Mouse (Mus musculus) cerebellum, adult 9-11 months (tissue): ENCODE results near the gene Ripk1.

ENCODE experiments used
- DNase-seq: peaks from one replicate; pipeline ENCODE4 v3.0.0; 2022

The Ripk1 gene

DNA sequence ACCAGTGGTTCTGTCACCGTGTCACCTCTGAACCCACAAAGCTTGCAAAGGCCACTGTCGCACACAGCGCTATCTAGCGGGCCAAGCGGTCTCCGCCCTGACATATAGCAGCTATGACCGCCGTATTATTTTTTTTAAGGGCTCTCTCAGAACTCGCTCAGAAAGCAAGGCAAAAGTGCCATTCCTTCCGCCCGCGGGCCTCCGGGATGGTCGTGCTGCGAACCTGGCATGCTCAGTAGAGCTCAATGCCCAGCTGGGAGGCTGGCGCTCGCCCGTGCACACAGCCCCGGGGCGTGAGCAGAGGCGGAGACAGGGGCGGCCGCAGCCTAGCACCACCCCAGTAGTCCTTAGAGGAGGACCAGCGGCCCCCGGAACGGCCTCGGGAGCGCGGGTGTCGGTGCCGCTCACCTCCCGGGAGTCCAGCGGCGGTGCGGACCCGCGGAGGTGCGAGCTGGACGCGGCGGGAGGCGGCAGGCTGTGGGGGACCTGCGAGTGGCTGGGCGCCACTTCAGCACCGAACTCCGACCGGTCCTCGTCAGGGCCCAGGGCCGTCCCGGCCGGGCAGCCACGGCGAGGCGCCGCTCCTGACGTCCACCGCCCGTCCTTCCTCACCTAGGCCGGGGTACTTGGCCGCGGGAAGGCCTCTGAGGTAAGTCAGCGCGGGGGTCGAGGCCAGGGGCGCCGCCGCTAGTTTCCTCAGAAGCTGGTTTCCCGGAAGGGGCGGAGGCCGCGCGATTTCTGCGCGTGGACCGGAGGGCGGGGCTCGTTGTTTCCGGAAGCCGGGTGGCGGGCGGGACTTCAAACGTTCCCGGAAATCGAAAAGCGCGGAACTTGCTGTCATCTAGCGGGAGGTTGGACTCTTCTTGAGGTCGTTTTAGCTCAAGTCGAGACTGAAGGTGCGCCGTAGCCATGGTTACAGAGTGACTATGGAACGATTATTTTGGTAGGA is at the start of gene Ripk1, which contains the start of gene Serpinb6a:
TSS of gene Ripk1 (plus strand) at position 306 of the 949 bp plus-strand sequence.
TSS of gene Serpinb6a (minus strand) at position 737 of the 949 bp plus-strand sequence.
- peak; percentile 89 for DNase-seq

DNA sequence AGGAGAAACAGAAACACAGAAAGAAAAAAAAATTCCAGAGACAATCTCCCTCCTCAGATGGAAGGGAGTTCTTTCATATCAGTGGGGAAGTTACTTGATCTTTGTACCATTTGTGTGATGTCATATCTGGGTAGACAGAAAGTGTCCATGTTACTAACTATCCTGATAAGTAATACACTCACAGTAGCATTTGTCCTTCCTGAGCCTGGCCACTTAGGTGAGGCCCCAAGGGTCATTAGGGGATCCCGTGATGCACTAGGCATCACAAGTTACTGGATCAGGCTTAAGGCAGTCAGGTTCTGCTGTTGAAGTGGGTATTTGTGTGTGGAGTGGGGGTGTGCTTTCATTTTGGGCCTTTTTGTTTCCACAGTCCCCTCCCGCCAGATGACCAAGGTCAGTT is 49.2 kb upstream of the Ripk1 start:
- no peak for DNase-seq

DNA sequence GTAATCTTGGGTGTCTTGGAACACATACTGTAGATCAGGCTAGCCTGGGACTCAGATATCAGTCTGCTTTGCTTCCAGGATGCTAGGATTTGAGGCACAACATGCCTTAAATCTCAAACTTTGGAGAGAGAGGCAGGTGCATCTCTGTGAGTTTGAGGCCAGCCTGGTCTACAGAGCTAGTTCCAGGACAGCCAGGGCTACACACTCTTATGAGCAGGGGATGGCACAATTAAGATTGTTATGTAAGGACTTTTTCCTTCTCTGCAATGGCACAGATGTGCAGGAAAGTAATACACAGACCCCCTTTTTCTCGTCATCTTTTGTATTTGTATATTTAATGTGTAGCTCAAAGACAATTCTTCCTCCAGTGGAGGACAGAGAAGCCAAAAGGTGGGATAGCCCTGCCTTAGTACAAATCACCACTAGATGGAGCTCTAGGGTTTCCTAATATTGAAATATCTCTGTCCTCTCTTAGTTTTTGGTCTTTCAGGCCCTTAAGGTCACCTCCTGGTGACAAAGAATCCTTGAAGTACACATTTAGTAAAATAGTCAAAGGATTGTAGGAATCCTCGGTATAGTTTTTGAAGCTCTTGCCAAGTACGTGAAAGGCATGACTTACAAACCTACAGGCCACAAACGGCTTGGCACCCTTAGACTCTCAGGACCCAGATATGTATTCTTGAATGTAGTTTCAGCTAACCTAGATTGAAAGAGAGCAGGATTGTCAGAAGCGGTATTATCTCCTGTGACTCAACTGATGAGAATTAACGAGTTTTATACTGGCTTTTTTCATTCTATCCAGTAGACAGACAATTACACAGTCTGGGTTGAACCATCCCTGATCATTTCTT is 45.4 kb upstream of the Ripk1 start:
- peak; percentile 18 for DNase-seq

DNA sequence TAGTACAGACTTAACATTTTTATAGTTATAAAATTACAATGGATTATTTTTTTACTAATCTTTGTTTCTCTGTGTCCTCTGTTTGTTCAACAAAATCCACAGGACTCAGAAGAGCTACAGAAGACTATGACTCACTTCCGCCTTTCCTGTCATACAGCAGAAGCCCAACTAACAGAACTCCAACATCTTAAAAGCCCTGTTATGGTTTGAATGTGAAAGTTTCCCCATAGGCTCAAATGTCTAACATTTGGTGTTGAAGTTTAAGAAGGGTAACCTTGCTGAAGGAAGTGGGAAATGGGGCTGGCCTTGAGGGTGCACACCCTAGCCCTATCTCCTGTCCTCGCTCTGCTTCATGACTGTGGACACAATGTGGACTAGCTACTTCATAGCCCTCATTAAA is 42.4 kb upstream of the Ripk1 start:
- DNase-seq: no peak

DNA sequence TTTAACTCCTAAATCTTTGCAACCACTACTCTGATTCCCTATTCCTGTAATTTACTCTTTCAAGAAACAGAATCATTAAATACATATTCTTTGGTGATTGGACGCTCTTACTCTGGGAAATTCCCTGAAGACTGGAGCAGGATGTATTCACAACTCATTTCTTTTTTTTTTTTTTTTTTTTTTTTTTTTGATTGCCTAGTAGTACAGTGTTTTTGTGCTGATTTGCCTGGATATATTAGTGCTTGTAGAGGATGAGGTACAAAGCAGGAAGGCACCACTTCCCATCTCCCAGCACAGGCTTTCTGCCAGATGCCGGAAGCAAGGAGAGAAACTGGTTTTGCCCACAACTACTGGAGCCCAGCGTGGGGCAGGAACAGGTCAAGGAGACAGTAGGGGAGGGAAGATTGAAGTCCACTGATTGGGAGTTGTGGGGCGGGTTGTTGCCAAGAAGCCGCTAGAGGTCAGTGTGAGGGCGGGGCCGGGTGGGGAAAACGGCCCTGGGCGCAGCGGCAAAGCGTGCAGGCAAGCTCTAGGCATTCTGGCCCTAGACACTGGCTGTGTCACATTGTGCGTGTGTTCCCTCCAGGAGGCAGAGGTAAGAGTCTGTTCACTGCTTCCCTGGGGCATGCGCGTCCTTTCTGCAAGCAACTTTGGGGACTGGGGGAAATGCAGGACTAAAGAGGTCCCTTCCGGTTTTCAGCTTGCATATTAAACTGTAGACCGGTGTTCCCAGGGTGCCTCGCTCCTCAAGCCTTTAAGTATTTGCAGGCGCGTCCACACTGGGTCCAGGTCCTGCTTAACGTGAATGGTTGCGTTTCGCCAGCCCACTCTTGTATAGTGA is 37.7 kb upstream of the Ripk1 start, which contains the start of gene Nqo2:
TSS of gene Nqo2 (plus strand) at position 482 of the 841 bp plus-strand sequence.
- peak; percentile 70 for DNase-seq

DNA sequence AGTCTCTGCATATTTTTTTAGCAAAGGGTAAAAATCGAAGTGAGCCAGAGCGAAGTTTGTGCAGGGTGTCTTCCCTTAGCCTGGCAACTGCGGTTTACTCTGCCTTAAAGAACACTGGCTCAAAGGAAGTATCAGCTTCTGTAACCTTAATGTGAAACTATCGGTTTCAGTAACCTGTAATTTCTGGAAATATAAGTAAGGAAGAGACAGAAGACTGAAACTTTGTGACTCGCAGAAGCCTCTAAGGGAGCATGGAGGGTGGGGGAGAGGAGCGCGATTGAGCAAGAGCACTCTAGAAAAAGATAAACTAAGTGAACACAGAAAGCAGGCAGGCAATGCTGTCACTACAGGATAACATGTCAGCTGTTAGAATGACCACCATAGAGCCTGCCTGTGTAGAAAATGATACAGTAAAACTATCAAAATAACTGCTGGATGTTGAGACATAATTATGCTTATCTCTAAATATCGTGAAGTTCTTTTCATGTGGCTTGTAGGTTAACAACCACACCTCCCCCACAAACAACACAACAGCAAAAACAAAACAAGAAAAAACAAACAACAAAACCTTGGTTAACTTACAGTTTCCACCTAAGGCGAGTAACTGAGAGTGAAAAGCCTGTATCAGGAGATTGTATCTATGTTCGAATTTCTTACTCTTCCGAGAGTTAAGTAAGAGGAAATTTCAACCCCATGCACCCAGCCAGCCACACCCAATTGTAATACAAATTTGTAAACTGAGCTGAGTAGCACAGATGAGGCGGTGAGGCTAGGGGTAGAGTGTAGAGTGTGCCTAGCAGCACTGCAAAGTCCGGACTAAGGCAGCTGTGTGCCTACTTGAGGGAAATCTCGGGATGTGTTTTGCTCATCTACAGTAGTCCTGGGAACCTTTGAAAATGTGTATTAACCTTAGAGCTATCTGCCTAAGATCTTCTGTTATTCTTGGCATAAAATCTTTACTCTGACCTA is 36.8 kb upstream of the Ripk1 start:
- DNase-seq: no peak

DNA sequence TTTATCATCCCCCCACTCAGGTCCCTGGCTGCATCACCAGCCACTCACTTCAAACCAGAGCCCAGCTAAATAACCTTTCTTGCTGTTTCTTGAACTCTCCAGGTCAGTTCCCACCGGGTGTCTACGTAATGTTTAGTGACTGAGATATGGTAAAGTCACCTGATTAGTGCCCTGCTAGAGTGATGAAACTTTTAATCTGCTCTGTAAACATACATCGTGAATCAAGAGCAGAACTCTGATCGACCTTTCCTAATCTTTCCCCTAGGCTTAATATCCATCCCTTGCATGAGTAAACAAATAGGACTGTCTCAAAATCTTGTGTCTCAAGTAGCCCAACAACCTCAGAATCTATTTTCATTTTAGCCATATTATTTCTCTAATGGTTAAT is 36.1 kb upstream of the Ripk1 start:
- no peak for DNase-seq

DNA sequence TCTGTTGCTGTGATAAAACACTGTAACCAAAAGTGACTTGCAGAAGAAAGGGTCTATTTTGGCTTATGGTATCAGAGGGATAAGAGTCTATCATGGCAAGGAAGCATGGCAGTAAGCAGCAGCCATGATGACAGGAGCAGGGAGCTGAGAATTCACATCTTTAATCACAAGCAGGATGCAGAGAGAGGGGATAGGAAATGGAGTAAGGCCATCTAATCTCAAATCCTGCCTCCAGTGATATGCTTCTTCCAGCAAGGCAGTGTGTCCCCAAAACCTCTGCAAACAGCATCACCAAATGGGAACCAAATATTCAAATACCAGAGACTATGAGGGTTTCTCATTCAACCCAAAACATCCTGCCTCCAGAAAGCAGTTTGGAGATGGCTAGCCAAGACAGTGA is 35.6 kb upstream of the Ripk1 start:
- DNase-seq: no peak

DNA sequence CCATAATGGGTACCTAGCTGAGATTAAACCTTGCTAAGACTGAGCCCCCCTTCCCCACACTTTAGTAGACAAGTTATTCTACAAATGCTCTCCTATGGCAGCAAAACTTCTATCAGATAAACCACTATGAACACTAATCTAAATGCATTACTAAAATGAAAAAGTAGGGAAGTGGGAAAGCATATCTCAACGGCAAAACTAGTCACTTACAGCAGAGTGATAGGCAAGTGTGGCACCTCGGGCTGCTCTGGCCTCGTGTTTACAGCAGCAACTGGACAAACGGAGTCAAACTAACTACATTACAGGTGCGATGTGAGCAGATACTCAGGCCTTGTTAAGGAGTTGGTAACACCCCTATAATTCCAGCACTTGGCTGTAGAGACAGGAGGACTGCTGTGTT is 12.5 kb upstream of the Ripk1 start:
- no peak for DNase-seq

DNA sequence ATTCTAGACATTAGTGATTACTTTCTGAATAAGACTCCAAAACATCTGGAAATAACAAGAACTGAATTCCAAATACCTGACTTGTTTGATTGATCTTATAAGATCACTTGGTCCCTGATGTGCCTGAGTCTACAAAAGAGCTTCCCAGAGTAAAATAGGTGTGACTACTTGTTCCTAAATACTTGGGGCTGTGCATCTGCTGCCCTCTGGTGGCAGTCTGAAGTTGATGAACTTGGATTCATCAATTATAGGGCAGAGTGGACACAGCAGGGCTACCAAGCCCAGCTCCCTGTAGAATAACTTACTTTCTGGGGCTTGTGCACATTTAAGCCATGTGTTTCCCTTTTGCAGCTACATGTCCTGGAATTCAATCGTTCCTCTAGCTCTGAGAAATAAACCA is 7.0 kb upstream of the Ripk1 start:
- peak; percentile 55 for DNase-seq

DNA sequence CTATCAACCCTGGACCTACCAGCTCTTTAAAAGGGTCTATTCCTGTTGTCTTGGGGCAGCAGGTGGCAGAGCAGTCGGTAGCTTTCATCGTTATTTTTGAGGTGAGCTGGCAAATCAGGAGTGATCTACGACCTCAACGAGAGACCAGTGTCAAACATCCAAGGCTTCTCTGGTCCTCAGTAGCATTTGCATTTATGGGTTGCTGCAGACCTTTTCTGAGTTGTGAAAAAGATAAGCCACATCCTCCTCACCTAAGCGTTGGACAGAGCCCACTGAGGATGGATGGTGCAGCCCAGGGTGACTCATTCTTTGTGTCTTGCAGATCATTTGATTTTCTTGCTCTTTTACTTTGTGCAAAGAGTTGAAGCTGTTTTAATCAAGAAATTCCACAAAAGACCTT is 895 bp downstream of the Ripk1 start:
- no peak for DNase-seq

DNA sequence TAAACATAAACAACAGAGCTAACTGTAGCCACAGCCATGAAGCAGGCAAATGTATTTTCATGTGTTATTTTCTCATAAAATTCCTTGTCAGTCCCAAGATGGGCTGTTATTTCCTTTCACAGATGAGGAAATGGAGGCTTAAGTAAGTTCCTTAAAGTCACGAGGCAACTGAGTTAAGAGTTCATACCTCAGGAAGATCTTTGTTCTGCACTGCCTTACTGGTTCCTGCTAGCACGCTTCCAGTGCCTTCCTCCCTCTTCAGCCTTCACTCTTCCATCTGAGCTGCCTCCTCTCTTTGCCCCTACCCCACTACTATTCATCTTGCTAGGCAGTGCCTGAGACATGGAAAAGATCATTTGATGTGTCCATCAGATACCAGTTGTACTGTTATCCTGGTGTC is 5.1 kb downstream of the Ripk1 start:
- no peak for DNase-seq

DNA sequence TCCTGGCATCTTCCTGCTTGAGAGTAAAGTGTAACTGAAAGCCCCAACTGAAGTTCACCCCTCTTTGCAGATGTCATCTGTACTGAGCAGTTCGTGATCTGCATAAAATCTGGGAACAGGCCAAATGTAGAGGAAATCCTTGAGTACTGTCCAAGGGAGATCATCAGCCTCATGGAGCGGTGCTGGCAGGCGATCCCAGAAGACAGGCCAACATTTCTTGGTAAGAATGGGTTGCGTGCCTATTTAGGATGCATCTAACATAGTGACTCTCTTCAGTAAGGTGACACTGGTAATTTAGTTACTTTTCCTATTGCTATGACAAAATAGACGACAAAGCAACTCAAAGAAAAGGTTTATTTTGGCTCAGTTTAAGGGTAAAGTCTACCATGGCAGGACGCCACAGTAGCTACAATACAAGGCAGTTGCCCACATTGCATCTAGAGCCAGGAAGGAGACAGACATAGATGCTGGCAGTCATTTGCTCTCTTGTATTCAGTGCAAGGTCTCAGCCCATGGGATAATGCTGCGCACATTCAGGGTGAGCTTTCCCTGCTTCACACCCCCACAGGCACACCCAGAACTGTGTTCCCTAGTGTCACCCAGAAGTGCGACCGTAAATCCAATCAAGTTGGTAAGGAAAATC is 14.9 kb downstream of the Ripk1 start:
- DNase-seq: peak; percentile 49

DNA sequence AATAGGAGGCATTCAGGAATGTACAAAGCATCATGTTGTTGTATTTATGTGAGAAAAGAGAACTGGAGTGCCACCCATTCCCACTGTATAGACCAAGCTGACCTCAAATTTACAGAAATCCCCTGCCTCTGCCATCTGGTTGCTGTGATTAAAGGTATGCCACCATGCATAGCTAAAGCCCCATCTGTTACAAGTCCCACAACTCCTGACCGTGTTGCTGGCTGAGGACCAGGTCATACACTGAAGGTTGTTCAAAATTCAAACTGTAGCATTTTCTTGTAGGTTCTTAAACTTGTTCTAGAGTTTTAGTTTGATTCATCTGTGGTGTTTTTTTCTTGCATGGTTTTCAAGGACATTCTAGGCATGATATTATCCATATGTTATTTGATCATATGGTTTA is 16.4 kb downstream of the Ripk1 start:
- no peak for DNase-seq

DNA sequence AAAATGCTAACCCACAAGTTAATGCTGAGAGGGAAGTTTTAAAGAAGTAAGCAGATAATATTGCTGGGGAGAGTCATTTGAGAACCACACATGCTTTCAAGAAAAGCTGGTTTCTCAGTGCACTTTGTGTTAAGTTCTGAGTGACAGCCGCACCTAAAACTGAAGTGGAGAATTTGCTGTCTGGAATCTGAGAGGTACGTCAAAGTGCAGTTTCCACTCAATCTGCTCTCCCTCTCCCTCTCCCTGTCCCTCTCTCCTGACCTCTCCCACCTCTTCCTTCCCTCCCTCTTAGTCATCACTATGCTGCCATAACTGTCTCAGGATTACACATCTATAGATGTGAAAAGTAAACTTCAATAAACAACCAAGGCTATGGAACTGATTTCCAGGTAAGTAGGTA is 19.8 kb downstream of the Ripk1 start:
- no peak for DNase-seq

DNA sequence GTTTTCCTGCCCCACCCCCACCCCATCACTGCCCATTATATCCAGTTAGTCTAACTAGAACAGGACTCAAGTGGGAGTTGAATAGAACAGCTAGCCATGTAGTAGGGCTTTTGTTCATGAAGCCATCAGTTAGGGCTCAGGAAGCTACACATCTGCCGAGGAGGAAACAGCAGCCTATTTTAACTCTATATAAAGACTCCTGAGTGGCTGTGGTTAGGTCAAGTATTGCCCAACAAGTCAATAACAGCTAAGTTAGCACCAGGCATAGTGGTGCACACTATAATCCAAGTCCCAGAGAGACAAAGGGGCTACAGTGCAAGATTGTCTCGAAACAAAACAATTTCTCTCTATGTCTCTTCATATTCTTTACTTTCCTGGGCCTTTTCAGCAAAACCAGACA is 29.9 kb downstream of the Ripk1 start:
- DNase-seq: no peak

DNA sequence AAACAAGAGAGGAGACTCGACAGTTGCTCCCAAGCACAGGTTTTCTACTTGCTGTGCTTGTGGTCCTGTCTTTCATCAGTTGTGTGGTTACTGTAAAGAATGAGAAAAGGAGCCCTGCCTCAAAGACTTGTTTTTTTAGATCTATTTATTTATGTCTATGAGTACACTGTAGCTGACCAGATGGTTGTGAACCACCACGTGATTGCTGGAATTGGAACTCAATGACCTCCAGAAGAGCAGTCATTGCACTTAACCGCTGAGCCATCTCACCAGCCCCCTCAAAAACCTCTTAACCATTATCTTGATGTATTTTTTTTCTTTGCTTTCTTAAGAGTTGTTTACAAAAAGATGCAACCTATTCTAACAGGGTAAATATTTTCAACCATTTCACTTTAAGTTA is 33.3 kb downstream of the Ripk1 start:
- no peak for DNase-seq

DNA sequence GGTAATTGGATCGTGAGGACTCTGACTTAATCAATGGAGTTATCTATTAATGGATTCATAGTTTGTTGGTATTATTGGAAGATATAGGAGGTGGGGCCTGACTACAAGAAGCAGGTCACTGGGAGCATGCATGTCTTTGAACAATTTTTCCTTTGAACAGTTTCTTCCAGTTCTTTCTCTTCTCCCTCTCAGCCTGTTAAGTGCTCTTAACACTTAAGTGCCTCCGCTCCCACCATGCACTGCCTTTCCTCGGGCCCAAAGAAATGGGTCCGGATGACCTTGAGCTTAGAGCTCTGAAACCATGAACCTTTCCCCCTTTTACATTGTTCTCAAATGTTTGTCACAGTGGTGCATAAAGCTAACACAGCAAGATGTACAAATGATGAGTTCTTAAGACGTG is 34.6 kb downstream of the Ripk1 start:
- DNase-seq: no peak

DNA sequence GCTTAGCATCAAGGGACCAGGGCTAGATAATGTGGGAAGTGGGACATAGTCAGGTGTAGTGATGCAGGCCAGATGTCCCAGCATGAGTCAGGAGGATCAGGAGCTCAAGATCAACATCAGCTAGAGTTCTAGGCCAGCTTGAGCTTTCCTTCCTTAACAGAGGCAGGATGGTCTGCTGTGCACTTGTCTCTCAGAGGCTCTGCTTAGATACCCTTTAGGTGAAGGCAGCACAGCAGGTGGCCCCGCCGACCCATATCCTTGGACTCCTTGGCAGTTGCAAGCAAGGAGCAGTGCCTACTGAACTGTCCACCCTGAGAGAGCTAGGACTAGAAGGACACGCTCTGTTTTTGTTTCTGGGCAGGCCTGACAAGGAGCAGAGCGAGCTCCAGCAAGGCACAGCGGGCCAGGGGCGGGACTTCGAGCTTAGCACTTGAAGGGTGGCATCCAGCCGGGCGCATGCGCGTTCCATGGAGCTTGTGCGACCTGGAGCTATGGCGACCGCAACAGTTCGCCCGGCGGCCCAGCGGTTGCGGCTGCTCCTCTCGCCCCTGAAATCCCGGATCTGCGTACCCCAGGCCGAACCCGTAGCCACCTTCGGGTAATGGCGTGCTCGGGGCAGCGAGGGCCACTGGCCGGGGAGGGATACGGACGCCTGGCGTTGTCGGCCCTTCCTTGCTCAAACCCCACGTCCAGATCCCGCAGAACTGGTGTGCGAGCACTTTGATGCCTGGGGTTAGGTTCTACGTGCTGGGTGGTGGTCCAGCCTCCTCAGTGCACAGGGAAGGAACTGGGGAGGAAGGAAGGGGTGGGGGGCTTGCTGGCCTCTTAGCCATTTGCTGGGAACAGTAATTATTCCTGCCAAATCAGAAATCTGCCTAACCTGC is 35.3 kb downstream of the Ripk1 start, which contains the start of gene Bphl:
TSS of gene Bphl (plus strand) at position 426 of the 884 bp plus-strand sequence.
- peak; percentile 96 for DNase-seq

DNA sequence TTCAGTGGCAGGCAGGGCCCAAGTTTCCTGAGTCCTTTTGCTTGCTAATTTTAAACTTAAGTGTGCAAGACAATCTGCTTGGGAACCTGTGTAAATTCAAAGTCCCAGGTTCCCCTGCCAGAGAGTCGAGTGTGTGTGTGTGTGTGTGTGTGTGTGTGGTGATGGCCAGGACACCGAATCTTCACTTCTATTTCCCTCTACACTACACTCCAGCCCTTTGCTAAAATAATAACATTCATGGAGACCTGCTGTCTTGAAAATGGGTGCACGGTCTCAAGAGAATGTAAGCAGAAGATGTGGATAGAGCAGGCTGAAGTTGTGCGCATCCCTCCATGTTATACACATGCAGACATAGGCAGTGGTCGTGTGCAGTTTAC is 35.9 kb downstream of the Ripk1 start:
- DNase-seq: no peak
